Mouse (Mus musculus): ENCODE results near the gene Erp44.

DNA sequence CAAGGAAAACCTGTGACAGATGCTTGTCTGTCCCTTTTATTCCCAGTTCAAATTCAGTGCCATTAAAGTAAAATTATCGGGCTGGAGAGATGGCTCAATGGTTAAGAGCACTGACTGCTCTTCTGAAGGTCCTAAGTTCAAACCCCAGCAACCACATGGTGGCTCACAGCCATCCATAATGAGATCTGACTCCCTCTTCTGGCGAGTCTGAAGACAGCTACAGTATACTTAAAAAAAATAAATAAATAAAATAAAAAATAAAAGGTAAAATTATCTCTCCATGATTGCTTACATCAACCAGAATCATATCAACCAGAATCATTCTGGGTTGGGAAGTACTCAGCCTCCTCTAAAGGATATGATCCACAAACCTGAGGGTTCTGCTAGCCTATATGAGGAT is 48.7 kb upstream of the Erp44 start:
- peak; percentile 16; the same call in 1 of the 2 replicates for TF ChIP-seq CTCF (IDR thresholded peaks at IDR 0.05; ENCODE audit: low read depth)
- no peak for TF ChIP-seq EP300 (IDR thresholded peaks at IDR 0.05; ENCODE audit: low read depth)

Data from liver, postnatal 0 days (tissue).